Mouse (Mus musculus) T-helper 1 cell (primary cell): ENCODE measurements around the gene Mapk8ip1.

Experiments used
- in situ Hi-C: fragments of 300-600 bp; cut with MboI, MseI; formaldehyde crosslinking; loops from one replicate; pipeline ENCODE4 v1.15.1; 2025; ENCODE audit warnings: high pct_unique_total_duplicates

Gene Mapk8ip1

DNA sequence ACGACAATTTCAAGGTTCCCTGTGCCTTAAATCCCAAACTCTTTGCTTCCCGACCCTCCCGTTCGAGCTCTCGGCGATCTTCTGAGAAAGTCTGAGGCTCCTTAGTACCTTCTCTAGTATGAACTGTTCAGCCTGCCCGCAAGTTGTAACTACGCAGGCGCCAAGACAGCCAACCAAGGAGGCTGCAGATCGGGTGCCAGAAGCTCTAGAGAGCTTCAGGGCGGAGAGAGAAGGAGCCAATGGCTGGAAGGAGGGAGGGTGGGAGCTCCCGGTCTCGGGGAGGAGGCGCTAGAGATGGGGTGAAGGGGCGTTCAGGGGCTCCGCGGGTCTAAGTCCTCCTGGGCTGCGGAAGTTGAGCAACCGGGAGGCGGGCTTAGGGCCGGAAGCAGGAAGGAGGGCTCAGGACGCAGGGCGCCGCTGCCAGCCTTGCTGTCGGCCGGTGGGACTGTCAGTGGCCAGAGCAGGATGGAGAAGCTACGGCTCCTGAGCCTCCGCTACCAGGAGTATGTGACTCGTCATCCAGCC lies 25.9 kb downstream of the Mapk8ip1 start:
- in situ Hi-C loops: loop anchor here (5.0 kb wide), 1 partner anchor 82 kb away; no protein-coding TSS in a partner anchor

DNA sequence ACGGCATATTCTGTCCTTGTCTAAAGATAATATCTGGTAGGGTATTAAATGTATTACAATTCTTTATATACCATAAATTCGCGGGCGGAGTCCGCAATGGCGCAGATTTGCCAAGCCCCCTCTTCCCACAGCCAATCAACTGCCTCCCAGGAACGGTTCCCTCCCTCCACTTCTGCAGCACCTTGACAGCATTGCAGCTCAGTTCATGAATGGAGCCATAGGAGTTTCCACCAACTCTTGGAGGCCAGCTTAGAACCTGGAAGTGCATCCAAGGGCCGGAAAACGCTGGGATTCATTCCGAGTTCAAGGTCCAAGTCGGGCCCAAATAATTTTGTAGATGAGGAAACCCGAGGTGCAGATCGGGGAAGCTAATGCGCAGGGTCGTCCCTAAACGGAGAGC lies 26.5 kb downstream of the Mapk8ip1 start, which contains the start of the genes Pex16 and Large2:
TSS of gene Pex16 (plus strand) at position 163 of the 400 bp plus-strand sequence.
TSS of gene Large2 (minus strand) at position 356 of the 400 bp plus-strand sequence.
- in situ Hi-C loops: no loop called here

DNA sequence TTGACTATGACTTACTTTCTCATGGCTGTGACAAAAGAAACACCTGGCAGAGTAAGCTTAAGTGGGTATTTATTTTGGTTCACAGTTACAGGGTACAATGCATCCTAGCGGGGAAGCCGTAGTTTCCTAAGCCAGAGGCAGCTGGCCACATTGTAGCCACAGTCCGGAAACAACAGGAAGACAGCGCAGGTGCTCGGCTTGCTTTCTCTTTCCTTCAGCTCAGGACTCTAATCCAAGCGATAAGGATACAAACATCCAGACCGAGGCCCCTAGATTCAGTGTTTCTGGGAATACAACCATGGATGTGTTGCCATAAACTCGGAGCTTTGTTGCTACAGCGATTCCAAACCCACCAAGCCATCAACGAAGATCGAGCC lies 27.6 kb downstream of the Mapk8ip1 start:
- in situ Hi-C loops: no loop called here

DNA sequence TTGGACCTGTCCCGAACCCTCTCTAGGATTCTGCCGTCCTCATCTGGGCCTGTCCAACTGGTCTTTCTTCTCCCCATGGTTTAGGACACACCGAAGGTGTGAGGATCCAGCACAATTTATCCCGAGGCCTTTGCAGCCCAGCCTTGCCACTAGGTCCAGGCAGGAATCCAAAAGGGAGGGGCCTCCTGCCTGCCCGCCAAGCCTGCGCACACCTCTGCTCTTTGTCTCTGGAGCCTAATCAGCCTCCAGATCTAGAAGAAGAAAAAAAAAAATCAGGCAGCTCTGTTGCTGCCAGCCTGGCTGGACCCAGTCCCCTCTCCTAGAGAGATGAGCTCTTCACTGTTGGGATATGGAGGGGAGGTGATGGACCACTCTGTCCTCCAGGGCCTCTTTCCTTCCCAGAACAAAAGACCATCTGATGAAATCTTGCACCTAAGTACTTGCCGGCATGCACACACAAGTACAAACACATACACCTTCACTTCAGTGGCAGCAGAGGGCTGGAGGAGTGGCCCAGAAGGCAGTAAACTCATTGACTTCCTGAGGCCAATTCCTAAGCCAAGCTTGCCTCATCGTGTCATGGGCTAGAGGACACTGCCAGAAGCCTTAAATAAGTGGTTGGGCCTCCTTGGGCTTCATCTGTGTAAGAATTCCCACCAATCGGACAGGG lies 28.2 kb downstream of the Mapk8ip1 start:
- in situ Hi-C loops: no loop called here

DNA sequence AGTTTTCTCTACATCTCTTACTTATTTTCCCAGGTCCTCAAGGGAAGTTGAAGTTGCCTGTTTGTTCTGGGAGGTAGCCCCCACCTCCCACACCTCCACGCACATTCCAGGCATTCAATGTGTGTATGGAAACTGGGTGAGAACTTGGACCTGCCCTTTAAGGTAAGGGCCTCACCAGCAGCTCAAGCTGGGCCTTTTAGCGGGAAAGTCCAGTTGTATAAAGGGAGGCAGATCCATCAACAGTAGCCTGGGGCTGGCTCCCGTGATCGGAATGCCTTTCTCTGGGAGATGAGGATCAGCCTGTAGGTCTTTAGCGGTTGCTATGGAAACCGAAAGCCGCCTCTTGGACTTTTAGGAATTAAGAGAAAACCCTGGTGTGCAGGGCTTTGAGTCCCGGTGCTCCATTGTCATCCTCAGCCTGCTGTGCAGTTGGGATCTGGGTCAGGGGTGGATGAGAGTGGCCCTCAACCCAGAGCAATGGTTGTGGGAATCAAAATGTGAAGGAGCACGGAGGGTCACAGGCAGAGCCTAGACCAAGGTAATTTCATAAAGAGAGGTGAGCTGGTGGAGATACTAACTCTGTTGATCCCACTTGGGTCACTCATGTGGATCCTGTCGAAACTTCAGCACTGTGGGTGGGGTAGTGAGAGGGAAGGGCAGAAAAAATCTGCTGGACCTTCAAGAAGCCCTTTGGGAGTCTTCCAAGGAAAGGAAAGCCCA lies 28.9 kb downstream of the Mapk8ip1 start:
- in situ Hi-C loops: no loop called here

DNA sequence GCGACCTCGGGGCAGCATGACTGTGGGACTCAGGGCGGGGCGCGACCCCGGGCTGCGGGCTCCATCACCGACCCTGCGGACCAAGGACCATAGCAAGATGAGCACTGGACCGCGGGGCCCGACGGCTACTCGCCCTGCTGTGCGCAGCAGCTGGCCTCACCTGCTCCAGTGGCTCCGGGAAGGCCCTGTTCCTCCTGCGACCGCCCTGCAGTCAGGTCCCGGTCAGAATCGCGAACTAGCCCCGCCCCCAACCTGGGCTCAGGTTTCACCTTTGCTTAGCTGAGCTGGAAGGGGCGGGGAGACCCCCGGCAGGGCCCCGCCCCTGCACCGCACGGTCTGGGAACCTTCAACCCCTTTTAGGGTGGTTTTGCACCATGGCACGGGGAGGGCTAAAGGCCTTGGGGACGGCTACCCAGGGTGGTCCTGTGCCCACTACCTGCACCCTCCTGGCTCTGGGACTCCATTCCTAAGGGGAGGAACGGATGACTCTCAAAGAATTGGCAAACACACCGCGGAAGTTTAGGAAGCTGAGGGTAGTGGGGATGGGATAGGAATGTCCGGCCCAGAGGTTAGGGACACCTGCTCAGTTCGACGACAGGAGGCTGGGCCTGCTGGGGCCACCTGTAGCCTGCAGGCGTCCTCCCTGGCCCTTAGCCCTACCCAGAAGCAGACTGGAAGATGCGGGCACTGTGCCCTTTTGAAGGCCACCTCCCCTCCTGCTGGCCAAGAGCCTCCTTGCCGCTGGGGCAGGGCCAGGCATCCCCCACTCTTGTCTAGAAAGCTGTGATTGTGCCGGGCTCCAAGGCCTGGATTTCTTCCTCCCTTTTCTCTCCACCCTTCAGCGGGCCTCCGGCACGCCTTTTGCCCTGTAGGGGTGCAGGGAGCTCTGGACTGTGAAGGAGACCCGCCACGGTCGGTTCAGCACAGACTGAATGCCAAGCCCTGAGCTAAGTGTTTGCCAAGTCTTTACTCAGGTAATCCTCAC lies 29.9 kb downstream of the Mapk8ip1 start:
- in situ Hi-C loops: no loop called here

DNA sequence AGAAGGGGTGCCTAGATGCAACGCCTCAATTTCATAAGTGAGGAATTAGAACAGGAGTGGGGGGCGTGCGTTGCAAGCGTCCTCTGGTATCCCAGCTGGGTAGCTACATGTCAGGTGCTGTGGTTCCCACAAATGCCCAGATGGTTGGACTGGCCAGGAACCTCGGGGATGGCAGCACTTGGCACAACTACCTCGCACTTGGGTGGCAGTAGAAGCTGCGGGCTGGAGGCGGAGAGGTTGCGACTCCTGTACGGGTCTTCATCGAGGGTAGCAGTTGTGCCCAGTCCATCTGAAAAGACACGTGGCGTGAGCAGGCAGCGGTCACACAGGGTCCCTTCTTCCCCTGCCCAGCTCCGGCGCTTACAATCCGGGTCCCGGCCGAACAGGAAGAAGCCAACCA lies 30.7 kb downstream of the Mapk8ip1 start:
- in situ Hi-C loops: no loop called here

DNA sequence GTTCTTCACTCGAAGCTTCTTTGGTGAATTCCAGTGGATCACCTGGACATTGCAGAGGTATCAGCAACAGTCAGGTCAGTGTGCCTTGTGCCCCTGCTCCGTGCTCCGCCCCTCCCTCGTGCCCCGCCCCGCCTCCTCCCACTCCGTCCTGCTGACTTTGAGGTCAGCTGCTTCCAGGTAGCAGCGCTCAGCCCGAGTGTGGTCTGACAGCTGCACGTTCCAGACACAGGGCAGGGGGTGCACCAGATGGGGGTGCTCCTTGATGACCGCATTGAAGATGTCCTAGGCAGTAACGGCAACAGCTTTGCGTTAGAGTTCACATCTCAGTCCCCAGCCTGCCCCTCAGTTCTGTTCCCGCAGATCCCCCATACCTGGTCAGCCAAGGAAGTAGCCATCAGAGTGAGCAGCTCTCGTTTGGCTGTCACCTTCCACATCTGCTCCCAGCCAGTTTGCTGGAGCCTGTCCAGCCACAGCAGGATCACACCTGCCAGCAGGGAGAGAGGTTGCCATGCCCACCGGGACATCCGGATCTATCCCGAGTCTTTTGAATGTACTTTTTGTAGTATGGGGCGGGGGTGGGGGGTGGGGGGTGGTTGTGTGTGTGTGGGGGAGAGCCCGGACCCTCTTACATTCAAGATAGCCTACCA lies 33.6 kb downstream of the Mapk8ip1 start:
- in situ Hi-C loops: no loop called here

DNA sequence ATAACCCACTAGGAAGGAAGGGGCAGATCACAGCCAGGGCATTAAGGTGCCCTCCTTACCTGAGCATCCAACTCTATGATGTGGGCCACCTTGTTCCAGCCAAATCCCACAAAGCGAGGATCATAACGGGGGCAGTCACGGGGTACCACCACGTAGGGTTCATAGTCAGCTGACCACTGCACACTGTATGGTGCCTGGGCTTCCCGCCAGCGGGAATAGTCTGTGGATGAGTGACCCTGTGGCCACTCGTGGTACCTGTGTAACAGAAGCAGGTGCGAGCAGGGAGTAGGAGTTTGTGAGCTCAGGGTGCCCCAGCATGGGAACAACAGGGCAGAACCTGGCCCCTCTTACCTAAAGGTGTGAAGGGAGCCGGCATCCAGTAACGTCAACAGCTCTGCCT lies 35.5 kb downstream of the Mapk8ip1 start:
- in situ Hi-C loops: no loop called here

DNA sequence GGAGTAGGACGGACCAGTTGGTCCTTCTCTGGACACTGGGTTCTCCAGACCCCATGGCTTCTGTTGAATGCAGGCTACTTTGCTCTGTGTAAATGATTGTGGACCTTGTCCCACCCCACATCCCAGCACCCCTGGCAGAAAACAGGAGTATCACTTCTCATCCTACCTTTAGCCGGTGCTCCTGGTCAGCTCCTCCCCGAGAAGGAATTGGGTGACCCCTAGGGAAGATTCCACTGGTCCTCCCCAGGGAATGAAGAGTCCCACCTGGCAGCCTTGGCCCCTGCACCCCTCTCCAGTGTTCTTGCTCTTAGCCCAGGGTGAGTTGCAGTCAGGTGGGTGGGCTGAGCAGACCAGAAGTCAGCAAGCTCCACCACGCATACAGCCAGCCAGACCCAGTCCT lies 37.0 kb downstream of the Mapk8ip1 start:
- in situ Hi-C loops: no loop called here

DNA sequence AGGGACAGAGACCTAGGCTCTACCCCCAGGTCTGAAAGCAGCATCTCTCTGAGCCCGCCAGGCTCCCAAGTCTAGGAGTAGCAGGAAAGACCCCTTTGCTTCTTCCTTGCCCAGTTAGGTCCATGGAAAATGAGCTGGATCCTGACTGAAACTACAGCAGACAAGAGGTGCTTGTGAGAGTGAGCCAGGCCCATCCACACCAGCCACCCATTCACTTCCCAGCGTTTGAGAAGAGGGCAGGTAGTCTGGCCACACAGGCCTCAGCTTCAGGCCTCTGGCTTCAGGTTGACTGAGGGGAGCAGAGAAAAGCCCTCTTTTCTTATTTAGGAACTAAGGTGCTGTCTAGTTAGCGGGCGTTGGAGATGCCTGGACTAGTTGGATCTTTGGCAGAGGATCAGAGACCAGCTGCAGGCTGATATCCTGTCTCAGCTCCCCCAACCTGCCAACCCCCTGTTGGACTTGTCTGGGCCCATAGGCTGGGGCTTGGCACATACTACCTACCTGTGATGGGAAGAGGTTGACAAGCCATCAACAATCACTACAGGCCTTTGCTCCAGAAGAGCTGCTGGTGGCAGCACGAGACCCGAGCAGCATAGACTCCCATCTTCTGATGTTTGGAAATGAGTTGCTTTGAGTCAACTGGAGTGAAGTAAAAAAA lies 38.4 kb downstream of the Mapk8ip1 start:
- in situ Hi-C loops: no loop called here

DNA sequence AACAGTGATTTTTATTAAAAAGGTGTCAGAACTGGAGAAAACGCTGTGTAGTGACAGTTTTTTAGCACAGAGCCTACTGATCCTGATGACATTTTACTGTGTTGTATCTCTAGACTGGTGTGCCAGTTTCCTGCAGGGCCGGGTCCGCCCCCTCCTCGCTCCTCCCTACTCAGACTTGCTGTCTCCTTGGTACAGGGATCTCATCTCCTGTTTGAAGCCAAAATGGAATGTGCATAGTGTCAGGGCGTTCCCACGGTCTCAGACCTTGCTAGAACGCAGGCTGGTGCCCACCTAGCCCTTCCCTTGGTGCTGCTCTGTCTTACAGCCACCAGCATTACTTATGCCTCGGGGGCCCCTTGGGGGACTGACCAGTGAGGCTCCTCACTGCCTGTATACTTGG lies 39.3 kb downstream of the Mapk8ip1 start:
- in situ Hi-C loops: no loop called here

DNA sequence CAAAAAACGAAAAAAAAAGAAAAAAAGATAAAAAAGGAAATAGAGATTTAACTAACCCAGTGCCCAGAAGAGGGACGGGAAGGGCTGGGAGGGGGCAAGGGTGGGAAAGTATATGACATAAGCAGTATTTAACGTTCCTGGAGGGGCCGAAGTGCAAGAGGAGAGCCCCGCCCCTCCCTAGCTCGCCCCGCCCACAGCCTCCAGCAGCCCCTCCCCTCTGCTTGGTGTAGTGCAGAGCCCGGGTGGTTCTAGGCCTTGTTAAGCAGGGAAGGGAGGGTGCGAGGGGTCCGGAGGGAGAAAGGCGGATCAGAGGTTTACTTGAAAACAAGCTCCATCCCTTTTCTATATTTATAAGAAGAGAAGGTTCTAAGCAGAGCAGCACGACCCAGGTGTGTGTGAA lies 40.2 kb downstream of the Mapk8ip1 start:
- in situ Hi-C loops: no loop called here

DNA sequence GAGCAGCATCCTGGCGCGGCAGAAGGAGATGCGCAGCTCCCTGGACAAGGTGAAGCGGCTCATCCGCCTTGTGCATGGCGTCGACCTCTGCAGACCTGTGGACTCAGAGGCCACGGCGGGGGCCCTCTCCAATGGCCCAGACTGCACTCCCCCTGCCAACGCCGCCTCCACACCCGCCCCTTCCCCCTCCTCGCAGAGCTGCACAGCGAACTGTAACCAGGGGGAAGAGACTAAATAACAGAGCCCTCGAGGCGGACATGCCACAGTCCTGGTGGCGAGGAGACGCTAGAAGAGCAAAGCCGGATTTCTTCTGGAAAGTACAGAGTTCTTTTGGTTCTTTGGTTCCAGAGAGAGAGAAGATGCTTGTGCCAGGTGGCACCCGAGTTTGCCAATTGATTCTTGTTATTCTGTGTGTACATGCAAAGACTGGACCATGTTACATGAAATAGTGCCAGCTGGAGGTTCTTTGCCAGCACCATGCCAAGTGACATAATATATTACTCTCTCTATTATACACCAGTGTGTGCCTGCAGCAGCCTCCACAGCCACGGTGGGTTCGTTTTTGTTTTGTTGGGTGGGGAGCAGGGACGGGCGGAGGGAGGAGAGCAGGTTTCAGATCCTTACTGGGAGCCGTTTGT lies 40.8 kb downstream of the Mapk8ip1 start:
- in situ Hi-C loops: no loop called here

DNA sequence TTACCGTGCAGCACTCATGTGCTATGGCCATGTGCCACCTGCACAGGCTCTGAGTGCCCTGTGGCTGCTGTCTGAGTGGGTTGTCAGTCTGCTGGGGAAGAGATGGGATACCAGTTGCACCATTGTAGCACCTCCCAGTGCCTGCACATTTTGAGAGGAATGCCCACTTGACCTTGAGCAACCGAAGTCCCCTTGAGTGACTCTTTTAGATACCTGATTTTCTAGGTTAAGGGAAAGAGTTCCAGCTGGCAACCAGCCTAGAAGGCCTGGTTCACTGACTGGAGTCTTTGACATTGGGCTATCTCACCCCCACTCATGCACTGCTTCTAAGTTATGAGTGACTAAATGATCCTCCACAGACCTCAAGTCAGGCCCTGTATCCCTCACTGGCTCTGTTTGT lies 41.8 kb downstream of the Mapk8ip1 start:
- in situ Hi-C loops: no loop called here

DNA sequence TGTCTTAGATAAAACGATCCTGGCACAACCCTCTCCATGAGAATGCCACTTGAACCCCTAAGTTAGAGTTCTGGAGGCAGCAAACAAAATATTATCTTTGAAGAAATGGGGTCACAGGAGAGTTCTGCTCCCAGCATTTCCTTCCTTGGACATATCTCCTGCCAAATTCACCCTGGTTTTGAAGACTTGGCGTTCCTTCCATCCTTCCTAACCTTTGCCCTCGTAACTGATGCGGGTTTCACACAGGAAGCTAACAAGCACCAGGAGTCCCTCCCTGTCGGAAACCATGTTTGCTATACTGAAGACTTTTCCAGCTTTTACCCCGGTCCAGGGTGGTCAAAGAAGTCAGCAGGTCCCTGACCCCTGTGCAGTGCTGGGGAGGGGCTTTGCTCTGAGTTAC lies 46.8 kb downstream of the Mapk8ip1 start:
- in situ Hi-C loops: no loop called here

DNA sequence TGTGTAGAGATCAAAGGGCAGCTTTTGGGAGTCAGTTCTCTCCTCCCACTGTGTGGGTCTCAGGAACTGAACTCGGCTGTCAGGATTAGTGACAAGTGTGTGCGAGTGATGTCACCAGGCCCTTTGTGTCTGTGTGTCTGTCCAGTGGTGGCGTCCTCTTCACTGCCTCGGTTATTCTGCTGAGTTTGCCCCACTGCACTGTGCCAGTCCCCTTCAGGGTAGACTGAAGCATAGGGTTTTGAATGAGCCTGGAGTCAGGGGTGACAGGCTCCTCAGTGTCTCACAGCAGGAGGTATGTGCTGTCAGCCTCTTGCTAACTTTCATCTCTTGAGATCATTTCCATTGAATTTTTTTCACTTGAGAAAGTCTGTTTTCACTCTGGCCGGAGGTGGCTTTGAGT lies 47.7 kb downstream of the Mapk8ip1 start:
- in situ Hi-C loops: no loop called here

DNA sequence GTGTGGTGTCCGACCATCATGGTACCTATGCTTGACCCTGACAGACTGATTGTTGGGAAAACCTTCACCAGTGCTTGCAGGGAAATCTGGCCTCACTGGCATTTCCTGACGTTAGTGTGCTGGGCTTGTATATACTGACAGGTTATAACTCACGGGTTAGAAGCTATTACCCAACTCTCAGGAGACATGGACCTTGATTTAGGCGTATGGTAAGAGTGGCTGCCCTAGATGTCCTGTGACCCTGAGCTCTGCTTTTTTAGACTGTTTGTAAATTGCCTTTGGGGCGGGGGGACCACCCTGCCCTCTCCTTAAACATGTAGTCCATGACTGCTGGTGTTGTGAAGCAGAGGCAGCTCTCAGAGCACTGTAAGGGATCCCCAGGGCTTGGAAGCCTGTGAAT lies 50.4 kb downstream of the Mapk8ip1 start:
- in situ Hi-C loops: no loop called here

DNA sequence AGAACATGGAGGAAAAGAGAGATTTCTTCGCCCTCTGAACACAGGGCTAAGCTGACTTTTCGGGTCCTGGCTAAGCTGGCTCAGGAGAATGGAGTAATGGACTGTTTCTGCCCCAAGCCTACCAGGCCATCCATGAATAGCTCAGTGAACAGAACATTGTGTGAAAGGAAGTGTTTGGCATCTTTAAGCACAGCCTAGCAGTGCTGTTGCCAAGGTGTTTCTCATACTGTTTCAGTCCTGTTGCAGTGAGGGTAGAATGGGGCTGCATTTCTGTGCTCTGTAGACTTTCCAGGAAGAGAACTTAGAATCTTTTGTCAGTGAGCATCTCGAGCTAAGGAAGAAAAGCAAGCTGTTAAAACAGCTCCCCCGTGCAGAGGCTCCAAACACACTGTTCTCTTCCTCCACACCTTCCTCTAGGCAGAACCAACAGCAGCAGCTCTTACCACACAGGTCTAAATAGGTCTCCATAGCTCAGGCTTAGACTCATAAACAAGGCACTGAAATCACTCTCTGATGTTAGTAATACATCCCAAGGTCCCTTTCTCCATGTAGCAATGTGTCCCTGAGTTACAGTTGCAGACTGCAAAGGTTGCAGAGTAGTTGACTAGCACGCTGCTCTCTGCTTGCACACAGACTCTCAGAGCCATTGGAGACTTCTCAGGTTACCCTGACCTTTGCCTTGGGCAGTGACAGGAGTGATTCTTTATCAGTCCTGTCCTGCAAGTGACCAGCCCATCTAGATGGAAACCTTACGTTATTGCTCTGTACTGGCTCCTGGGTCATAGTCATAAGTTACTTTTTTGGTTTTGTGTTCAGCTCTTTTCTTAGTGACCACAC lies 51.3 kb downstream of the Mapk8ip1 start:
- in situ Hi-C loops: no loop called here
